ENCODE assay signal across 13 mouse cellular contexts in the genomic region with DNA sequence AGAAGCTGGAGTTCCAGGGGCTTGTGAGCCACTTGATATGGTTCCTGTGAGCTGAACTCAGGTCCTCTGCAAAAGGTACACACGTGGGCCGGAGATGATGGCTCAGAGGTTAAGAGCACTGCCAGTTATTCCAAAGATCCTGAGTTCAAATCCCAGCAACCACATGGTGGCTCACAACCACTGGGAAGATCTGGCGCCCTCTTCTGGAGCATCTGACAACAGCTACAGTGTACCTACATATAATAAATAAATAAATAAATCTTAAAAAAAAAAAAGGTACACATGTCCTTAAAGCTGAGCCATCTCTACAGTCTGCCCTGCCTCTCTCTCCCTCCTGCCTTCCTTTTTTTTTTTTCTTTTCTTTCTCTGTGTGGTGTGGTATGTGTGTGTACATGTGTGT. TPM values are rescaled to one million over a fixed set of nuclear protein-coding genes. Genes with fewer than 3 reads are reported as not detected.
DNase-seq lines count a peak whose midpoint lies in the region; ATAC-seq and TF ChIP-seq lines count a peak whose summit lies in the region.
"Had no signal": no experiment of that assay in that cellular context is flagged by ENCODE, and none has a peak within 500 bp of the region (broad histone marks: within the 10 kb centered on the region; RNA-seq: fewer than 3 reads in every experiment).

No protein-coding gene starts in this region.

- peak; percentile 58 for TF ChIP-seq CTCF in layer of hippocampus, adult 2 months (conservative IDR thresholded peaks at IDR 0.05)
- peak; percentile 41 for TF ChIP-seq CTCF in E14TG2a.4 (conservative IDR thresholded peaks at IDR 0.05; ENCODE audit: low read length)

- no peaks in the 10 kb centered on the region for H3K27me3 ChIP-seq in forebrain, embryonic 11.5 days (ENCODE audit: control insufficient read depth, insufficient read depth, low read length)
- peaks cover 2% of the 10 kb centered on the region; the same call in 1 of the 2 replicates for H3K27me3 ChIP-seq in forebrain, embryonic 12.5 days
- peaks cover 11% of the 10 kb centered on the region; the same call in 1 of the 2 replicates for H3K27me3 ChIP-seq in E14TG2a.4 (ENCODE audit: insufficient read depth, low read length)
- H3K27me3 ChIP-seq: neural tube, embryonic 12.5 days; stomach, embryonic 15.5 days had no signal

- WGBS in forebrain, embryonic 11.5 days = 73% methylated on average over 3 of the region's 3 CpGs
- 84% methylated on average over 3 of the region's 3 CpGs for WGBS in forebrain, embryonic 12.5 days

- DNase-seq in forebrain, embryonic 11.5 days (ENCODE audit: low spot score) = peak; percentile 64
- no peak for DNase-seq in layer of hippocampus, adult 2 months (ENCODE audit: low spot score in 2 of 2)
- DNase-seq in layer of hippocampus, postnatal 36 days = no peak
- no peak for DNase-seq in layer of hippocampus, adult 9-11 months
- DNase-seq in gastrocnemius, adult 8-10 months (ENCODE audit: low spot score in 2 of 2) = no peak

- H3K9ac ChIP-seq in forebrain, embryonic 11.5 days (ENCODE audit: low read length) = no peak overlapping the region
- no peak overlapping the region for H3K9ac ChIP-seq in forebrain, embryonic 12.5 days
- H3K9ac ChIP-seq: neural tube, embryonic 12.5 days; stomach, embryonic 15.5 days had no signal

- no peaks in the 10 kb centered on the region for H3K36me3 ChIP-seq in forebrain, embryonic 11.5 days (ENCODE audit: control insufficient read depth, insufficient read depth, low read length)
- no peaks in the 10 kb centered on the region for H3K36me3 ChIP-seq in forebrain, embryonic 12.5 days (replicated peaks)
- H3K36me3 ChIP-seq in E14TG2a.4 (ENCODE audit: insufficient read depth, low read length) = no peaks in the 10 kb centered on the region
- H3K36me3 ChIP-seq: G1E; heart, embryonic 10.5 days; neural tube, embryonic 12.5 days; stomach, embryonic 15.5 days had no signal

- no peak overlapping the region for H3K4me2 ChIP-seq in forebrain, embryonic 11.5 days (ENCODE audit: low read depth, low read length, severe bottlenecking)
- no peak overlapping the region for H3K4me2 ChIP-seq in forebrain, embryonic 12.5 days
- H3K4me2 ChIP-seq: neural tube, embryonic 12.5 days; stomach, embryonic 15.5 days had no signal

- no peak overlapping the region for H3K27ac ChIP-seq in forebrain, embryonic 11.5 days (ENCODE audit: low read depth, low read length)
- no peak overlapping the region for H3K27ac ChIP-seq in forebrain, embryonic 12.5 days
- H3K27ac ChIP-seq in layer of hippocampus, adult 2 months = no peak overlapping the region
- H3K27ac ChIP-seq: heart, embryonic 10.5 days; neural tube, embryonic 12.5 days; stomach, embryonic 15.5 days had no signal

- ATAC-seq in forebrain, embryonic 11.5 days (replicated peaks; ENCODE audit: low FRiP score) = no peak
- no peak for ATAC-seq in forebrain, embryonic 12.5 days (ENCODE audit: low FRiP score)
- ATAC-seq in common myeloid progenitor, adult 5-6 weeks (replicated peaks; ENCODE audit: low read depth, poor library complexity, severe bottlenecking) = peak; percentile 27; the same call in 1 of the 2 replicates

- no peaks in the 10 kb centered on the region for H3K9me3 ChIP-seq in forebrain, embryonic 11.5 days (ENCODE audit: control insufficient read depth, low read length)
- no peaks in the 10 kb centered on the region for H3K9me3 ChIP-seq in forebrain, embryonic 12.5 days
- H3K9me3 ChIP-seq in E14TG2a.4 (ENCODE audit: low read length) = no peaks in the 10 kb centered on the region
- H3K9me3 ChIP-seq: G1E; heart, embryonic 10.5 days; neural tube, embryonic 12.5 days; stomach, embryonic 15.5 days had no signal

- no peaks in the 10 kb centered on the region for H3K4me1 ChIP-seq in forebrain, embryonic 11.5 days (replicated peaks; ENCODE audit: control insufficient read depth, insufficient read depth, low read length)
- no peaks in the 10 kb centered on the region for H3K4me1 ChIP-seq in forebrain, embryonic 12.5 days
- peaks cover 3% of the 10 kb centered on the region; the same call in 1 of the 2 replicates for H3K4me1 ChIP-seq in E14TG2a.4 (replicated peaks; ENCODE audit: low read depth, low read length)
- H3K4me1 ChIP-seq: neural tube, embryonic 12.5 days had no signal

- H3K4me3 ChIP-seq in forebrain, embryonic 11.5 days (ENCODE audit: low read depth, low read length) = no peak overlapping the region
- no peak overlapping the region for H3K4me3 ChIP-seq in forebrain, embryonic 12.5 days (replicated peaks)
- no peak overlapping the region for H3K4me3 ChIP-seq in layer of hippocampus, adult 2 months
- H3K4me3 ChIP-seq in E14TG2a.4 (replicated peaks; ENCODE audit: low read length) = no peak overlapping the region
- H3K4me3 ChIP-seq: heart, embryonic 10.5 days; neural tube, embryonic 12.5 days; stomach, embryonic 15.5 days had no signal

RNA-seq across cellular contexts. Expression of a gene that starts 10.7 kb away (rescaled TPM):
- polyA plus RNA-seq in forebrain, embryonic 11.5 days (2014; fragmentation: Nextera tagmentation; extraction: Ambion mirVana) = 0.15 and 0.24 TPM in 2 replicates
- polyA plus RNA-seq in forebrain, embryonic 12.5 days (2016; fragmentation: Nextera tagmentation; extraction: Ambion mirVana) = 0.19 and 0.21 TPM in 2 replicates
- not detected for total RNA-seq in layer of hippocampus, adult 2 months (2021)
- not detected for total RNA-seq in layer of hippocampus, postnatal 36 days (2021)
- total RNA-seq in common myeloid progenitor, adult 5-6 weeks (2017) = not detected in 2 replicates
- total RNA-seq in gastrocnemius, adult 8-10 months (2022) = not detected
- total RNA-seq: layer of hippocampus, adult 8-10 months had no signal
- polyA plus RNA-seq: G1E had no signal

RNA-seq across cellular contexts. Expression of a gene that starts 44.7 kb away (rescaled TPM):
- 52.0 and 62.1 TPM in 2 replicates for polyA plus RNA-seq in forebrain, embryonic 11.5 days (2014; fragmentation: Nextera tagmentation; extraction: Ambion mirVana)
- polyA plus RNA-seq in forebrain, embryonic 12.5 days (2016; fragmentation: Nextera tagmentation; extraction: Ambion mirVana) = 55.1 and 57.7 TPM in 2 replicates
- total RNA-seq in layer of hippocampus, adult 2 months (2021) = 10 to 100 TPM; 33.5 to 44.7 TPM
- total RNA-seq in layer of hippocampus, postnatal 36 days (2021) = 10 to 100 TPM; 36.4 to 39.7 TPM
- total RNA-seq in common myeloid progenitor, adult 5-6 weeks (2017) = 41.4 and 43.8 TPM in 2 replicates
- 10 to 100 TPM; 73.6 to 84.9 (median 79.9) TPM for total RNA-seq in gastrocnemius, adult 8-10 months (2022)

RNA-seq across cellular contexts. Expression of a gene that starts 48.6 kb away (rescaled TPM):
- 45.2 and 46.3 TPM in 2 replicates for polyA plus RNA-seq in forebrain, embryonic 11.5 days (2014; fragmentation: Nextera tagmentation; extraction: Ambion mirVana)
- polyA plus RNA-seq in forebrain, embryonic 12.5 days (2016; fragmentation: Nextera tagmentation; extraction: Ambion mirVana) = 42.2 and 42.3 TPM in 2 replicates
- 1 to 10 TPM; 7.5 to 9.2 TPM for total RNA-seq in layer of hippocampus, adult 2 months (2021)
- 1 to 10 TPM; 6.3 to 8.9 TPM for total RNA-seq in layer of hippocampus, postnatal 36 days (2021)
- not detected in 2 replicates for total RNA-seq in common myeloid progenitor, adult 5-6 weeks (2017)
- total RNA-seq in gastrocnemius, adult 8-10 months (2022) = 1 to 10 TPM in 3 of 4 experiments, under 1 TPM in 1; 0.75 to 1.3 (median 1.1) TPM
- total RNA-seq: G1E had no signal
- polyA plus RNA-seq: G1E had no signal
